Mouse (Mus musculus): ENCODE data around the gene Heatr4. TPM values are rescaled to one million over a fixed set of nuclear protein-coding genes. Genes with fewer than 3 reads are reported as not detected.
"Not testable (repeated sequence)": the region's sequence is repeated elsewhere in the genome, so short reads cannot be mapped to it uniquely, and the experiment has no call there.

Gene Heatr4
- total and polyA plus RNA-seq, 2 experiments from 2014 or later, result 0.16 TPM; not detected in 1

DNA sequence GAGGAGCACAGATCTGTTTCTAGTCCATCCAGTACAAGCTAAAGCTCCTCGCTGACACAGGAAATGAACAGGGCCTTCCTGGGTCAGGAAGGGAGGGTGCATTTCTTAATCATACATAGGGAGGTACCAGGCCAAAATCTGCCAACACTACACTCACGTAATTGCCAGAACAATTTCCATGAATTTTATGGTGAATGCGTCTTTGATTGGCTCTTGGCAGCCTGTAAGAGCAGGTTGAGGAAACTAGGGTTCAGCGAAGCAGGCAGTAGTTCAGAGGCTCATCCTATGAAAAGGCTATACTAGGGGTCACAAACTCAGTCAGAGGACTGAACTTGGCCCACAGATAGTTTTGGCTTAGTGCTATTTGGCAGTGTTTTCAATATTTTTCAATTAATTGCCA, 44.6 kb downstream of the Heatr4 start:
- no peak for ATAC-seq
- 57% methylated on average over 4 of the region's 4 CpGs for WGBS

DNA sequence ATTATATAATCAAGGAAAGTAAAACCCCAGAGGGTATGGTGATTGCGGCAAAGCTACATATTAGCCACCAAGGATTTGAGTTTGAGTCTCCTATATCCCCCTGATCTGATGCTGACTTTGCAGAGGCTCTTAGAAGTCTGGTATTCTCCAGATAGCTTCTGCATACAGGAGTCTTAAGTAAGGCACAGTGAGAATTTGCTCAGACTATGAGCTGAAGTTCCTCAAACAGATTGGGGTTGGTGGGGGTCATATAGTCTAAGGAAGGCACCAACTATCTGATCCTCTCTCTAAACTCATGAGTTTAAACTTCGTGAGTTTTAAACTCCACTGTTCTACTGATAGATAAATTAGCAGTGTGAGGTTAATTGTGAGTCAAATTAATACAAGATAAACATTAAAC, 45.3 kb downstream of the Heatr4 start:
- DNase-seq (ENCODE audit: low spot score), result no peak
- Histone ChIP-seq H3K9me3 (ENCODE audit: low read length) (no peaks in the 10 kb centered on the region), H3K4me2 (ENCODE audit: low read depth, low read length) (no peak overlapping the region), H3K36me3 (ENCODE audit: insufficient read depth, low read length) (no peaks in the 10 kb centered on the region), H3K27ac (no peak overlapping the region), H3K9ac (replicated peaks; ENCODE audit: low read length) (no peak overlapping the region), H3K4me1 (ENCODE audit: insufficient read depth, low read length) (no peaks in the 10 kb centered on the region), H3K4me3 (ENCODE audit: low read length) (no peak overlapping the region), H3K27me3 (ENCODE audit: insufficient read depth, low read length) (no peaks in the 10 kb centered on the region)
- TF ChIP-seq CTCF (IDR thresholded peaks at IDR 0.05; ENCODE audit: low read depth), result no peak
- ATAC-seq, result no peak
- 79% methylated on average over 2 of the region's 2 CpGs for WGBS

More for the DNA sequence above, 44.6 kb downstream of the Heatr4 start:
- Histone ChIP-seq H3K4me1 (ENCODE audit: insufficient read depth, low read length) (no peaks in the 10 kb centered on the region), H3K27ac (no peak overlapping the region), H3K27me3 (ENCODE audit: insufficient read depth, low read length) (no peaks in the 10 kb centered on the region), H3K4me3 (ENCODE audit: low read length) (no peak overlapping the region), H3K9me3 (ENCODE audit: low read length) (no peaks in the 10 kb centered on the region), H3K9ac (replicated peaks; ENCODE audit: low read length) (no peak overlapping the region), H3K36me3 (ENCODE audit: insufficient read depth, low read length) (no peaks in the 10 kb centered on the region), H3K4me2 (ENCODE audit: low read depth, low read length) (no peak overlapping the region)
- no peak for DNase-seq (ENCODE audit: low spot score)
- TF ChIP-seq CTCF (IDR thresholded peaks at IDR 0.05; ENCODE audit: low read depth), result no peak

DNA sequence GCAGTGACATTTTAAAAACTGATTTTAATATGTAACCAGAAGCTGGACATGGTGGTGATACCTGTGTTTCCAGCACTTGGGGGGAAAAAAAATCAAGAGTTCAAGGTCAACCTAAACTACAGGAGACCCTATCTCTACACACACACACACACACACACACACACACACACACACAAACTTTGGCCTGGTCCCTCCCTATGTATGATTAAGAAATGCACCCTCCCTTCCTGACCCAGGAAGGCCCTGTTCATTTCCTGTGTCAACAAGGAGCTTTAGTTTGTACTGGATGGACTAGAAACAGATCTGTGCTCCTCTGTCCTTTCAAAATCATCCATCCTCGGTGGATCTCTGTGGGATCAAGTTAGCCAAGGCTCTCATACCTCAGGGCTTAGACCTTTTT, 46.1 kb downstream of the Heatr4 start:
- not testable (repeated sequence) for H3K36me3 ChIP-seq (ENCODE audit: insufficient read depth, low read length); H3K27me3 ChIP-seq (ENCODE audit: insufficient read depth, low read length); H3K9ac ChIP-seq (replicated peaks; ENCODE audit: low read length); H3K27ac ChIP-seq; H3K9me3 ChIP-seq (ENCODE audit: low read length); DNase-seq (ENCODE audit: low spot score); H3K4me2 ChIP-seq (ENCODE audit: low read depth, low read length); H3K4me3 ChIP-seq (ENCODE audit: low read length); H3K4me1 ChIP-seq (ENCODE audit: insufficient read depth, low read length); ATAC-seq
- WGBS, result 66% methylated on average over 1 of the region's 1 CpGs

DNA sequence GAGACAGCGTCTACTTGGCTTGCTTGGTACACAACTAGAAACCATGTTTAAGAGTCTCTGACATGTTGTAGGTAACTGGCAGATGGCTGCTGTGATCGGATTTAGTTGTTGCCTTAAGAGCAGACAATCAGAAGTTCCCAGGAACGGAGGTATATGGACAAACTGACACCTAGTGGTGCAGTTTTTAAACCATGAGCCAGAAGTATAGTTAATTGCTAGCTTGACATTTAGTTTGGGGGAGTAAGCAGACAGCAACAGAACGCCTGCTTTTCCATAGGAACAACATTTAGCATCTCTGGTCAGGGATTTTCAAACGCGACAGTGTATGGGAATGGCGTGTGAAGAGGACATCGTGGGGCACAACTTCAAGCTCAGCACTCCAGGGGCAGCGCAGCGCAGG, 47.1 kb downstream of the Heatr4 start:
- Histone ChIP-seq H3K4me2 (ENCODE audit: low read depth, low read length) (no peak overlapping the region), H3K27ac (no peak overlapping the region), H3K36me3 (ENCODE audit: insufficient read depth, low read length) (no peaks in the 10 kb centered on the region), H3K4me3 (ENCODE audit: low read length) (no peak overlapping the region), H3K27me3 (ENCODE audit: insufficient read depth, low read length) (no peaks in the 10 kb centered on the region), H3K9me3 (ENCODE audit: low read length) (no peaks in the 10 kb centered on the region), H3K9ac (replicated peaks; ENCODE audit: low read length) (no peak overlapping the region), H3K4me1 (ENCODE audit: insufficient read depth, low read length) (no peaks in the 10 kb centered on the region)
- WGBS, result 70% methylated on average over 10 of the region's 10 CpGs
- ATAC-seq (no peak), DNase-seq (ENCODE audit: low spot score) (no peak)
- TF ChIP-seq CTCF (IDR thresholded peaks at IDR 0.05; ENCODE audit: low read depth), result 0 out of 2 replicates have a peak, but pooled peaks have one; percentile 21

DNA sequence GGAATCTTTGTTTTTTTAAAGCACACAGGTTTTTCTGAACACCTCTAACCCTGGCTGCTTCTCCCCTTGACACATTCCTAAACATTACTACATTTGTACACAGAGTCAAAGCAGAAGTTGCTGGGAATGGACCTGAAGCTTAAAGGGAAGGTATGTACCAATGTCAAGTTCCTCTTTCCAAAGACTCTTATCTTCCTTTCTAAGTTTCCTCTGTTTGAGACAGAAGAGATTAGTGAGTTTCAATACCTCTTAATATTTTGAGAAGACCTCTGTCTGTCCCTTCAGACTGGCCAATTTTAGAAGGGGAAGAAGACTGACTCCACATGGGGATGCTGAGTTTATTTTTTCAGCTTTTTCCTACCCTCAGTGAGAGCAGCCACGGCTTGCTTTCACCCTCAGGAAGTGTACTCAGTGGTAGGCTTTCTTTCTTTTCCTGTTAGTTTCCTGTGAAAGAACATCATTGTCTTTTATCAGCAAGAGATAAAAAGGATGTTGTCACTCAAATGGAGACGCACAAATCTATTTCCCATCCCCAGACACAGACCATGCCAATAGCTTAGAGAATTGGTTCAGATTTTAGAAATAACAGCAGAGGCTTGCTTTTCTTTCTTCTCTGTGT, 55.4 kb downstream of the Heatr4 start:
- DNase-seq (ENCODE audit: low spot score) (no peak), ATAC-seq (no peak)
- Histone ChIP-seq H3K4me2 (ENCODE audit: low read depth, low read length) (no peak overlapping the region), H3K36me3 (ENCODE audit: insufficient read depth, low read length) (no peaks in the 10 kb centered on the region), H3K27ac (no peak overlapping the region), H3K9ac (replicated peaks; ENCODE audit: low read length) (no peak overlapping the region), H3K9me3 (ENCODE audit: low read length) (no peaks in the 10 kb centered on the region), H3K27me3 (ENCODE audit: insufficient read depth, low read length) (no peaks in the 10 kb centered on the region), H3K4me3 (ENCODE audit: low read length) (no peak overlapping the region), H3K4me1 (ENCODE audit: insufficient read depth, low read length) (no peaks in the 10 kb centered on the region)
- 28% methylated on average over 2 of the region's 2 CpGs for WGBS
- TF ChIP-seq CTCF (IDR thresholded peaks at IDR 0.05; ENCODE audit: low read depth), result no peak

DNA sequence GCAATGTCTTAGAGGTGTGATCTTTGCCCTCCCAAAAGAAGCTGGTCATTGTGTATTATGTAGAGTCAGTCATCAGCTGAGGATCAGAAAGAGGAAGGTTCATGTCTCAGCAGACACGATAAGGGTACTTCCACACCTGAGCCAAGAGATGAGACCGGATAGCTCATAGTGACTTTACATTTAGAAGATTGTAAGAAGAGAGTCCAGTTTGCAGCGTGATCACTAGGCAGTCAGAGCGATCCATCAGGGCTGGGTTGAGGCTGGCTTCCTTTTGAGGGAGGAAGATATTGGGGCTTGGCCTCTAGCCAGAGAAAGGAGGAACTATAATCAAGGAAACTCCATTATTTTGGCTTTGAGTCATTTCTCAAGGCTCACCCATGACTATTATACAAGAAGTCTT, 56.9 kb downstream of the Heatr4 start:
- no peak overlapping the region for H3K9ac ChIP-seq (replicated peaks; ENCODE audit: low read length)
- H3K4me1 ChIP-seq (ENCODE audit: insufficient read depth, low read length), result no peaks in the 10 kb centered on the region
- no peak for ATAC-seq
- WGBS, result 83% methylated on average over 4 of the region's 4 CpGs
- H3K4me2 ChIP-seq (ENCODE audit: low read depth, low read length), result no peak overlapping the region
- no peak overlapping the region for H3K27ac ChIP-seq
- DNase-seq (ENCODE audit: low spot score), result no peak
- no peaks in the 10 kb centered on the region for H3K27me3 ChIP-seq (ENCODE audit: insufficient read depth, low read length)
- no peak for TF ChIP-seq CTCF (IDR thresholded peaks at IDR 0.05; ENCODE audit: low read depth)
- H3K9me3 ChIP-seq (ENCODE audit: low read length), result no peaks in the 10 kb centered on the region
- no peak overlapping the region for H3K4me3 ChIP-seq (ENCODE audit: low read length)
- H3K36me3 ChIP-seq (ENCODE audit: insufficient read depth, low read length), result no peaks in the 10 kb centered on the region

DNA sequence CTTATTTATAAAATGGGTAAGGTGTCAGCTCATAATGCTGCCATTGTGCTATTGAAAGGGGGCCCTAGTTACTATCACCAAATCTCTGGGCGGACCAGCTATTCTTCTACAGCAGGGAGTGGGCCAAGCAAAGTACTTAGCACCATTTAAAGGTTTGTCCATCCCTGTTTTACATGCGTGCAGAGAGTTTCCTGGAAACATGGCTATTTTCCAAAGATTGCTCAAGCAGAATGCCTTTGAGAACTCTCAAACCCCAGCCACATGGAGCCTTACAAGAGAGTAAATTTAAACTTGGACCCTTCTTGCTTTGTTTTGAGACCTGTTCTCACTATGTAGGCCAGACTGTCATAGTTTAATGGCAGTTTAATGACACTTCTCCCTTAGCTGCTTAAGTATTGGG, 58.6 kb downstream of the Heatr4 start:
- ATAC-seq (no peak), DNase-seq (ENCODE audit: low spot score) (no peak)
- Histone ChIP-seq H3K27me3 (ENCODE audit: insufficient read depth, low read length) (no peaks in the 10 kb centered on the region), H3K4me3 (ENCODE audit: low read length) (no peak overlapping the region), H3K9me3 (ENCODE audit: low read length) (no peaks in the 10 kb centered on the region), H3K36me3 (ENCODE audit: insufficient read depth, low read length) (no peaks in the 10 kb centered on the region), H3K4me2 (ENCODE audit: low read depth, low read length) (no peak overlapping the region), H3K9ac (replicated peaks; ENCODE audit: low read length) (no peak overlapping the region), H3K27ac (no peak overlapping the region), H3K4me1 (ENCODE audit: insufficient read depth, low read length) (no peaks in the 10 kb centered on the region)
- WGBS, result 60% methylated on average over 2 of the region's 2 CpGs
- TF ChIP-seq CTCF (IDR thresholded peaks at IDR 0.05; ENCODE audit: low read depth), result no peak
